Comparison of ENCODE assay signal across 19 mouse cellular contexts in the genomic region with DNA sequence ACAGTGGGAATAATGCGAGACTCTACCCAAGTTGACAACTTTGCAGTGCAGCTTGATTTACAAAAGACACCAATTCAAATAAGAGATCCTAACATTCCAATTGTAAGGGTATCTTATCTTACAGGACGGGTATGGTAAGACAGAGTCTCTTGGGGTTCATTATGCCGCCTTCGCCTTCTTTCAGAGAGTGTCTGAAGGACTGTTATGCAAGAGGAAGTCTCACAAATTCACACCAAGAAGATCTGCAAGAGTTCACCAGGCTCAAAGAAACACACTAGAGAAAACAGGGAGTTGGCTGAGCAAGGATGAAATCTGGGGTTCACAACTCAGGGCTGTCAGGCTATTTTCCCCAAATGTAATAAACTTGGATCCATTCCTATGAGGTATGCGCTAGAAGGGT. TPM values are rescaled to one million over a fixed set of nuclear protein-coding genes. Genes with fewer than 3 reads are reported as not detected.
DNase-seq lines count a peak whose midpoint lies in the region.
"Had no signal": no experiment of that assay in that cellular context is flagged by ENCODE, and none has a peak within 500 bp of the region (broad histone marks: within the 10 kb centered on the region; RNA-seq: fewer than 3 reads in every experiment).

No protein-coding gene starts in this region.

- H3K9me3 ChIP-seq in heart, embryonic 10.5 days, result no peaks in the 10 kb centered on the region
- H3K9me3 ChIP-seq: embryonic facial prominence, embryonic 10.5 days; embryonic facial prominence, embryonic 12.5 days; forebrain, embryonic 13.5 days; forebrain, embryonic 15.5 days had no signal

- WGBS in heart, embryonic 10.5 days, result 71% methylated on average over 5 of the region's 5 CpGs

- no peaks in the 10 kb centered on the region for H3K27me3 ChIP-seq in heart, embryonic 10.5 days (ENCODE audit: insufficient read depth, poor library complexity, severe bottlenecking)
- H3K27me3 ChIP-seq: embryonic facial prominence, embryonic 12.5 days; forebrain, embryonic 13.5 days; forebrain, embryonic 15.5 days had no signal

- no peak overlapping the region for H3K27ac ChIP-seq in heart, embryonic 10.5 days
- H3K27ac ChIP-seq: embryonic facial prominence, embryonic 10.5 days; embryonic facial prominence, embryonic 12.5 days; forebrain, embryonic 13.5 days; forebrain, embryonic 15.5 days had no signal

- H3K4me1 ChIP-seq in heart, embryonic 10.5 days, result no peaks in the 10 kb centered on the region
- H3K4me1 ChIP-seq: forebrain, embryonic 15.5 days had no signal

- H3K4me3 ChIP-seq in heart, embryonic 10.5 days, result no peak overlapping the region
- H3K4me3 ChIP-seq: embryonic facial prominence, embryonic 10.5 days; embryonic facial prominence, embryonic 12.5 days; forebrain, embryonic 13.5 days; forebrain, embryonic 15.5 days had no signal

- peak; percentile 18 to 68 for DNase-seq in frontal cortex, adult 2 months (ENCODE audit: extremely low spot score in 1 of 2, low spot score in 1 of 2)
- no peak for DNase-seq in frontal cortex, postnatal 14 days (ENCODE audit: low spot score in 2 of 2)
- DNase-seq in heart, embryonic 10.5 days (ENCODE audit: low spot score), result peak; percentile 25
- no peak for DNase-seq in heart, adult 8-10 months (ENCODE audit: low spot score)
- peak; percentile 51 for DNase-seq in right cerebral cortex, adult 18-20 months
- DNase-seq in right cerebral cortex, postnatal 10 days (ENCODE audit: low spot score in 2 of 2), result no peak
- no peak for DNase-seq in natural killer cell, adult 2 months (ENCODE audit: low spot score in 2 of 2)
- DNase-seq: adrenal gland, adult 2 months; adrenal gland, postnatal 10 days; adrenal gland, postnatal 25 days; cerebellum, adult 11-12 months; cerebellum, adult 2 months; cerebellum, adult 9-10 months; cerebellum, postnatal 10 days; cerebellum, postnatal 25 days had no signal

- no peaks in the 10 kb centered on the region for H3K36me3 ChIP-seq in heart, embryonic 10.5 days
- H3K36me3 ChIP-seq: embryonic facial prominence, embryonic 10.5 days; embryonic facial prominence, embryonic 12.5 days; forebrain, embryonic 15.5 days had no signal

RNA-seq across cellular contexts. Expression of a gene that starts 36.3 kb away (rescaled TPM):
- polyA plus RNA-seq in frontal cortex, adult 2 months (2012; rRNA removed), result 44.4 and 48.5 TPM in 2 replicates
- 26.6 and 32.5 TPM in 2 replicates for polyA plus RNA-seq in heart, embryonic 10.5 days (2016; fragmentation: Nextera tagmentation; extraction: Ambion mirVana)
- total RNA-seq in heart, adult 8-10 months (2022), result 1 to 10 TPM; 2.5 to 3.8 (median 3.4) TPM

Comparison
In these comparisons a context has a peak if more than half of its experiments do, and no peak if none do; other contexts are left out.
1. DNase-seq: peak in frontal cortex, adult 2 months (2 of 2), heart, embryonic 10.5 days (single experiment) and right cerebral cortex, adult 18-20 months (single experiment); none in frontal cortex, postnatal 14 days (0 of 2), heart, adult 8-10 months (single experiment), right cerebral cortex, postnatal 10 days (0 of 2) and natural killer cell, adult 2 months (0 of 2).